Mouse (Mus musculus): Measurements from ENCODE around the gene Tigit.

Gene Tigit

DNA sequence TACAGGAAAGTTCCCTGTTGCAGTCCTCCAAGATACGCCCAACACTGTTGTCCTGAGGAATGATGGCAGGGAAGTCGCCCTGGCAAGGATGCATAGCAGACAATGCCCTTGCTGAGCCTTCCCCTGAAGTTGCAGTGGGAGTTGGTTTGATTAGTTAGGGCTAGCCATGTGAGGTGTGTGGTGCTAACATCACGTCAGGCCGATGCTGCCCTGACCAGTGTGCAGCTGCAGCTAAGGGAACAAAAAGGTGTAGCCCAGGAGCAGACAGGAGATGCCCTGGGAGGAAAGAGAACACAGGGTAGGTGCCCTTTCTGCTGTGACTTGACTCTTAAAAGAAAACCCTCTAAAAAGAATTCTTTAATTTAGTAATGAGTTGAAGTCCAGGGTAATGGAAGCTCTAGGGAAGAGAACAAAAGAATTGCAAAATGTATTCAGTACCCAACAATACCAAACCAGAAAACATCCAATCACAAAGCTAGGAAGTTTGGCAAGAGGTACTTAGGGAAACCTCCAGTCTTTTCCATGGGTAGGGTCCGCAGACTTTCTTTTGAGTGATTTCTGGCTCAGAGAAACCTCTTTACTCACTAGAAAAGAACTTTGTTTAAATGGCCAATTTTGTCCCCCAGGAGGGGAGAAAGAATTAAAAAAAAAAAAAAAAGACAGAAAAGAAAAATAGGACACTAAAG is 40.5 kb downstream of the Tigit start:
- in situ Hi-C loops (cut with MboI; ENCODE audit: unreplicated experiment in 2 of 2): no loop called here

DNA sequence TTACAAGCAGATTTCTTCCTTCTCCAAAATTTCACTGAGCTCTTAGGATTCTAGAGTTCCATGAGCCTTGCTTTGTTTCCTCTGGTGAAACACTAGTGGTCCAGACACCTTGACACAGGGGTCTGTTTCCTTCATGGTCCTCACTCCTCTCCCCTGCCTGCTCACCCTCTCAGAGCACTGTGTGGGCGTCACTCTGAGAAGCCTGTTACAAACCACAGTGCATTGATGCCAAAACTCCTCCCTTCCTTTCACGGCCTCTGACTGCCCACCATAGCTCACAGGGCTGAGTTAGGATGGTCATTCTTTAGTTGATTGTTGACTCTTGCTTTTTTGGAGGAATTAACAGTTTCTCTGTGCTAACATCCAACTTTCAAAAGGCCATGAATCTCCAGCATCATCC is 43.6 kb downstream of the Tigit start:
- in situ Hi-C loops (cut with MboI; ENCODE audit: unreplicated experiment in 2 of 2): no loop called here

DNA sequence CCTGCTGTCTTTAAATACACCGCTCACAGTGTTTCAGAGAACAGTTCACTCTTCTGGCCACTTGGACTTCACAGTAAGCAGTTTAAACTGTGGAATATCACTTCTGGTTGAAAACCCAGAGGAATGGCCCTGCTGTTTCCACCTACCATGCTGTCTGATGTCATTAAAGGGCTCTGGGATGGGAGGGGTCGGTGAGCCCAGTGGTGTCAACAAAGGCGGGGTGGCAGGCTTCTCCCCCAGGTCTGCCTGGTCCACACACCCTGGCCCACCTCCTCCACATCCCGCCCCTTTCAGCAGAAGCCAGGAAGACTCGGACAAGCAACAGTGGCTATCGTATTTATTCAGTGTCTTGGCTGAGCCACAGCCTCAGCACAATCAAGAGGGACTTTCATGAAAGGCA is 44.7 kb downstream of the Tigit start:
- in situ Hi-C loops (cut with MboI; ENCODE audit: unreplicated experiment in 2 of 2): no loop called here

DNA sequence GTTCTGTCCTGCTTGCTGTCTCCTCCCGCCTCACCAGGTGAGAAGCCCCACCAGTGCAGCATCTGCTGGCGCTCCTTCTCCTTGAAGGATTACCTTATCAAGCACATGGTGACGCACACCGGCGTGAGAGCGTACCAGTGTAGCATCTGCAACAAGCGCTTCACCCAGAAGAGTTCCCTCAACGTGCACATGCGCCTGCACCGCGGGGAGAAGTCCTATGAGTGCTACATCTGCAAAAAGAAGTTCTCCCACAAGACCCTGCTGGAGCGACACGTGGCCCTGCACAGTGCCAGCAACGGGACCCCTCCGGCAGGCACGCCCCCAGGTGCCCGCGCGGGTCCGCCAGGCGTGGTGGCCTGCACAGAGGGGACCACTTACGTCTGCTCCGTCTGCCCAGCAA is 45.7 kb downstream of the Tigit start:
- in situ Hi-C loops (cut with MboI; ENCODE audit: unreplicated experiment in 2 of 2): no loop called here

DNA sequence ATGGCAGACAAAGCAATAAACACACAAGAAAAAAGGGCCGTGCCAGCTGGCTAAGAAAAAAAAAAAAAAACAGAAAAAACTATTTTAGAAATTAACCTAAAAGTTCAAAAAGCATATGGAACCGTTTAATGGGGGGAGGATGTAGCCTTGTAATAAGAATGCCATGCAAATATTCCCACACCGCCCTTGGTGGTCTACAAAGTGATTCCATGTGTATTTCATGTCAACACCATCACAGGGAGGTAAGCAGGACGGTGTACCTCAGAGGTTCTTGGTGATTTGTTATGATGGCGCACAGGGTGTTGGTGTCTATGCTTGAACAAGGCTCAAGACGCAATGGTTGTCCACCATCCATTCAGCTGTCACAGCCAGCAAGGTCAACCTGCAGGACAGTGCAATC is 46.6 kb downstream of the Tigit start:
- in situ Hi-C loops (cut with MboI; ENCODE audit: unreplicated experiment in 2 of 2): no loop called here

DNA sequence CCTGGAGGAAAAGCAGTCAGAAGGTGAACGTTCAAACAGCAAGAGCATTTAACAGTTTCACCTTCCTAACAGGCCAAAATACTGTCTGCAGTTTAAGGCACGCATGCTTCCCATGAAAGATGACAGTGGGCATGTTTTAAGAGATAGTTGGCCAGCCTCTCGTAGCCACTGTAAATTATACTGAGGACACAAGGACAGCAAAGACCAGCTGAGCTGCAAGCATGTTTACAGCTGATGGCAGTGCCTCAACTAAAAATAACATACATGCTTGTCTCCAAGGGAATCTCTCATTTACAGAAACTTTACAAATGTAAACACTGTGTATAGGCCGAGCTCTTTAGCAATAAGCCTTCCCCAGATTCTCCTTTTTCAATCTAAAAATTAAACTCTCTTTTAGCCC is 47.6 kb downstream of the Tigit start:
- in situ Hi-C loops (cut with MboI; ENCODE audit: unreplicated experiment in 2 of 2): no loop called here

DNA sequence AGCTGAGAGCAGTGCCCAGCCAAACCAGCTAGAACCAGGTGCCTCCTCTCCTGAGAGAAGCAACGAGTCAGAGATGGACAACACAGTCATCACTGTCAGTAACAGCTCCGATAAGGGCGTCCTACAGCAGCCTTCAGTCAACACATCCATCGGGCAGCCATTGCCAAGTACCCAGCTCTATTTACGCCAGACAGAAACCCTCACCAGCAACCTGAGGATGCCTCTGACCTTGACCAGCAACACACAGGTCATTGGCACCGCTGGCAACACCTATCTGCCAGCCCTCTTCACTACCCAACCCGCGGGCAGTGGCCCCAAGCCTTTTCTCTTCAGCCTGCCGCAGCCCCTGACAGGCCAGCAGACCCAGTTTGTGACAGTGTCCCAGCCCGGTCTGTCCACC is 53.6 kb downstream of the Tigit start:
- in situ Hi-C loops (cut with MboI; ENCODE audit: unreplicated experiment in 2 of 2): no loop called here

DNA sequence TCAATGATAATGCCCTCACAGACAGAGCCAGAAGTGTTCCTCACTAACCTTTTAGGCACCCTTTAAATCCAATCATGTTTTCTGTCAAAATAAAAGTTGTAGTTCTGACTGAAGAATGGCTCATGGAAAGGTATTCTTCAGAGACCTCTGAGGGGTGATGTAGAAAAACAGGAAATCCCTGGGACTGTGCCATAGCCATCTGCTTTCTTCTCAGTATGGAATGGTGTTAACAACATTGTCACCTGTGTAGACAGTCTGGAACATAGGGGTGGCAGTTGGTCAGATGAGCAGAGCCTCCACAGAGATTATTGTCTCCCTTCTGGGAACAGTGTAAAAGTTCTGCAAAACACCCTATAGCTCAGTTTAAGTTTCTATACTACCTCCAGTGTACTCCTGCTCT is 55.9 kb downstream of the Tigit start:
- in situ Hi-C loops (cut with MboI; ENCODE audit: unreplicated experiment in 2 of 2): no loop called here

DNA sequence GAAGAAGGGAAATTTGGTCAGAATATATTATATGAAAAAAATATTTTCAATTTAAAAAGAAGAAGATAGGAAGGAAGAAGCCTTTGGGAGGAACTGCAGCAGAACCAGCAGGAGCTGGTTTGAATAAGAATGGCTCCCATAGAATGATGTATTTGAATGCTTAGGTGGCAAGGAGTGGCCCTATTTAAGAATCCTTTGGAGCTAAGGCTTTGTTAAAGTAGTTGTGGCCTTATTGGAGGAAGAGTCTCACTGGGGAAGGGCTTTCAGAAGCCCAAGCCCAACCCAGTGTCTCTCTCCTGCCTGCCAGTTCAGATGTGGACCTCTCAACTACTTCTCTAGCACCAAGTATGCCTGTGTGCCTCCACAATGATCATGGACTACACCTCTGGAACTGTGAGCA is 56.9 kb downstream of the Tigit start:
- in situ Hi-C loops (cut with MboI; ENCODE audit: unreplicated experiment in 2 of 2): no loop called here

DNA sequence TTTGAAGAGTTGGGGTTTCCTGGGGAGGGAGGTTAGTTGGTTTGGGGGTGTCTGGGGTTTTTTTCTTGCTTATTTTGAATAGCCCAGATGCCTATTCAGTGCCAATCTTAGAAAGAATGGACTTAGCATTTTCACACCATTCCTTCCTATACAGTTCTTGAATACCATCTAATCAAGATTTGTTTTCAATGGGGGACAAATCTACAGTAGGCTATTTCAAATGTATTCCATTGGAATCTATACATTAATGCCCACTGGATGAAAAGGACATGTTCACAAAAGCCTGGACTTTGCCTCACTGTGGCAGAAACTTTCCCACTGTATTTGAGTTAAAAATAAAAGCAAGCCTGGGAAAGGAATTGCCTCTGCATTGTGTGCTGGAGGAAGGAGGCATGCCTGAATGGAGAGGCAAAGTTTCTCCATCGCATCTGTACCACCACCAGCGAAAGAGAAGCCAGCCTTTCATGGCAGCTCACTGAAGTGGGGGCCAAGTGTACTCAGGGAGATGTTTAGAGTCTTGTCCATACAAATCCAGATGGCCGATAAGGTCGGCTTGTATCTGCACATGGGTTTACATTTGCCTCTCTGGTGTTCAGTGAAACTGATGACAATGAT is 59.4 kb downstream of the Tigit start:
- in situ Hi-C loops (cut with MboI; ENCODE audit: unreplicated experiment in 2 of 2): no loop called here

DNA sequence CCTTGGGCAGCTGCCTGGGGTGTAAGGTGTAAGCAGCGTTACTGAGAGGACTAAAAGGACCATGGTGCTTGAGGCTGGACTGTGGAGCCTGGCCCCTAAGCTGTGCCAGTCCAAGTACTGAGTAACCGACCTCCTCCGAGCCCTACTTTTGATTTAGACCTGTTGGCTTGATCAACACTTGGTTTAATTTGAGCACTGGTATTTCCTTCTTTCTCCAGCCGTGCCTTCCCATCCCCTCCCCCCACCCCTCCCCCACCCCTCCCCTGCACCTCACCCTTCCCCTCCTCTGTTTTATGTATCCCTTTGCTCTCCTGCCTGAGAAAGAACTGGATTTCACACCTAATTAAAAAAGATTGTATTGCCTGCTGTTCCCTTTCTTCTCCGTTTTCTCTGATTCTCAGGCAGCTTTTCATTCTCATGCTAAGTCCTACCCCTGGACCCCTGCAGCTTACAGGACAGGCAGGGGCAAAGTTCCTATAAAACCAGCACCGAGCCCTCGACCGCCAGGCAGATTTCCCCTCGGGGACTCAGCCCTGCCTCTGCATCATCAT is 60.3 kb downstream of the Tigit start:
- in situ Hi-C loops (cut with MboI; ENCODE audit: unreplicated experiment in 2 of 2): no loop called here

DNA sequence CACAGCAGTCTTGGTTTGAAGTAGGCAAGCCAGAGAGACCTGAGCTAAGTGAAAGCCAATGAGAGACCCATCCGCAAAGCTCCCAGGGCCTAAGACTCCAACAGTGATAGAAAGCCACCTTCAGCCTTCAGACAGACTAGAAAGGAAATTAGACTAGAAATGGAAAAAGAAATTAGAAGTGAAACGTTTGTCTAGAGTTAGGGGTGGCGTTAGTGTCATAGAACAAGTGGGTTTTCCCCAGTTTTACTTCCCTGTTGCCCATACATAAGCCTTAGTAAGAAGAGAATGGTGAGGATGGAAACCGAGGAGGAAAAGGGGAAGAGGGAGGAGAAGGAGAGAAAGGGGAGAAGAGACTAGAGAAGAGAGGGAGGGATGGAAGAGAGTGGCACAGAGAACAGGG is 61.4 kb downstream of the Tigit start:
- in situ Hi-C loops (cut with MboI; ENCODE audit: unreplicated experiment in 2 of 2): no loop called here

DNA sequence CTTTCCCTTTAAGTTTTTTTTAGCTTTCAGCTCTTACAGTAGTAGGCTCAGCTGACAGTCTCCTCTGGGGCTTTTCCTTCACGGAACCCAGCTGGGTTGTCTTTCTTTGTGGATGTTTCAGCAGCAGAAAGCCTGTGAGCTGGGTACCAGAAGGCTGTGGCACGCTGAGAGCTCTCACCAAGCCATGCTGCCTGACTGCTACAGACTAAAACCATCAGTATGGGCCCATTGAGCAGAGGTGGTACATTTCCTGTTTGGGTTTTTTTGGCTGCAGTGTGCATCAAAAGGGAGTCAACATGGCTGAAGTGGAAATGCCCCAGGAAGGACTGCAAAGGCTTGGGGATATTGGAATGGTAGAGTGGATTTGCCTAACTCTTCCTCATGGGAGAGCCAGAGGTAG is 64.2 kb downstream of the Tigit start:
- in situ Hi-C loops (cut with MboI; ENCODE audit: unreplicated experiment in 2 of 2): no loop called here
